Mouse (Mus musculus): ENCODE data around the gene Kcnq5.

- TF ChIP-seq CTCF (IDR thresholded peaks at IDR 0.05; ENCODE audit: low read depth) (no peak), EP300 (optimal IDR thresholded peaks at IDR 0.05) (no peak)
These were observed 578.5 kb downstream of the Kcnq5 start, which contains the start of gene Khdc1b for GRCm38 (mm10) chr1:21383256-21383655.

Measured in stomach, postnatal 0 days (tissue).